Mouse (Mus musculus): Measurements from ENCODE around the gene Cox7a1. TPM values are rescaled to one million over a fixed set of nuclear protein-coding genes. Genes with fewer than 3 reads are reported as not detected.
"Not testable (repeated sequence)": the region's sequence is repeated elsewhere in the genome, so short reads cannot be mapped to it uniquely, and the experiment has no call there.

Cox7a1 gene
- polyA plus RNA-seq, 2 experiments from 2014 or later, result 4.6 TPM; not detected in 1

- peak; percentile 48 for ATAC-seq
These were observed 9.7 kb downstream of the Cox7a1 start for GRCm38 (mm10) chr7:30193581-30194100.

- ATAC-seq, result peak; percentile 16
These were observed 10.3 kb downstream of the Cox7a1 start for GRCm38 (mm10) chr7:30194101-30194831.

GRCm38 (mm10) chr7:30194884-30195283, 10.9 kb downstream of the Cox7a1 start:
- ATAC-seq, result peak; percentile 86

- no peak for ATAC-seq
These were observed 11.5 kb downstream of the Cox7a1 start for GRCm38 (mm10) chr7:30195461-30195860.

- no peak for ATAC-seq
These were observed 12.2 kb downstream of the Cox7a1 start for GRCm38 (mm10) chr7:30196171-30196570.

- ATAC-seq, result no peak
These were observed 13.7 kb downstream of the Cox7a1 start for GRCm38 (mm10) chr7:30197592-30198129.

- peak; percentile 55 for ATAC-seq
These were observed 14.6 kb downstream of the Cox7a1 start, which contains the start of gene Capns1 for GRCm38 (mm10) chr7:30198481-30198971. Gene Capns1 (minus strand): TSS chr7:30198811.

- no peak for ATAC-seq
These were observed 15.7 kb downstream of the Cox7a1 start for GRCm38 (mm10) chr7:30199498-30200139.

- ATAC-seq, result no peak
These were observed 16.3 kb downstream of the Cox7a1 start for GRCm38 (mm10) chr7:30200200-30200599.

GRCm38 (mm10) chr7:30200661-30201060, 16.7 kb downstream of the Cox7a1 start:
- ATAC-seq, result not testable (repeated sequence)

- ATAC-seq, result no peak
These were observed 19.1 kb downstream of the Cox7a1 start for GRCm38 (mm10) chr7:30202895-30203690.

GRCm38 (mm10) chr7:30204380-30204779, 20.4 kb downstream of the Cox7a1 start:
- no peak for ATAC-seq

GRCm38 (mm10) chr7:30205383-30205782, 21.4 kb downstream of the Cox7a1 start:
- ATAC-seq, result peak; percentile 43

- not testable (repeated sequence) for ATAC-seq
These were observed 22.4 kb downstream of the Cox7a1 start for GRCm38 (mm10) chr7:30206364-30206763.

GRCm38 (mm10) chr7:30211025-30211424, 27.1 kb downstream of the Cox7a1 start:
- no peak for ATAC-seq

- ATAC-seq, result no peak
These were observed 29.9 kb downstream of the Cox7a1 start for GRCm38 (mm10) chr7:30213881-30214280.

GRCm38 (mm10) chr7:30215875-30216274, 31.9 kb downstream of the Cox7a1 start:
- no peak for ATAC-seq

- peak; percentile 47 for ATAC-seq
These were observed 32.8 kb downstream of the Cox7a1 start for GRCm38 (mm10) chr7:30216723-30217151.

GRCm38 (mm10) chr7:30217277-30217676, 33.3 kb downstream of the Cox7a1 start:
- ATAC-seq, result no peak

- ATAC-seq, result peak; percentile 40
These were observed 35.5 kb downstream of the Cox7a1 start for GRCm38 (mm10) chr7:30219293-30220007.

- peak; percentile 20 for ATAC-seq
These were observed 36.0 kb downstream of the Cox7a1 start for GRCm38 (mm10) chr7:30220008-30220356.

- ATAC-seq, result no peak
These were observed 37.5 kb downstream of the Cox7a1 start for GRCm38 (mm10) chr7:30221433-30221832.
